Mouse (Mus musculus): Measurements from ENCODE around the gene Gpr176. TPM values are rescaled to one million over a fixed set of nuclear protein-coding genes. Genes with fewer than 3 reads are reported as not detected.
"Not testable (repeated sequence)": the region's sequence is repeated elsewhere in the genome, so short reads cannot be mapped to it uniquely, and the experiment has no call there.

The Gpr176 gene
- total RNA-seq, 2 experiments from 2014 or later, result not detected

GRCm38 (mm10) chr2:118305827-118306521, 67.2 kb downstream of the Gpr176 start:
- DNase-seq, result no peak
- intact Hi-C loops (cut with DNase I), result no loop called here

GRCm38 (mm10) chr2:118303456-118303855, 69.8 kb downstream of the Gpr176 start:
- intact Hi-C loops (cut with DNase I), result no loop called here
- no peak for DNase-seq

- intact Hi-C loops (cut with DNase I), result no loop called here
- no peak for DNase-seq
Measured at GRCm38 (mm10) chr2:118301656-118302055, 71.6 kb downstream of the Gpr176 start.

- intact Hi-C loops (cut with DNase I), result no loop called here
- no peak for DNase-seq
Measured at GRCm38 (mm10) chr2:118301041-118301545, 72.1 kb downstream of the Gpr176 start.

GRCm38 (mm10) chr2:118299981-118300380, 73.2 kb downstream of the Gpr176 start:
- DNase-seq, result no peak
- intact Hi-C loops (cut with DNase I), result no loop called here

- intact Hi-C loops (cut with DNase I), result no loop called here
- DNase-seq, result no peak
Measured at GRCm38 (mm10) chr2:118298601-118299000, 74.6 kb downstream of the Gpr176 start.

GRCm38 (mm10) chr2:118297966-118298365, 75.3 kb downstream of the Gpr176 start:
- intact Hi-C loops (cut with DNase I), result no loop called here
- no peak for DNase-seq

- DNase-seq, result peak; percentile 19 to 25
Measured at GRCm38 (mm10) chr2:118295505-118295904, 77.7 kb downstream of the Gpr176 start.

GRCm38 (mm10) chr2:118293583-118293982, 79.6 kb downstream of the Gpr176 start:
- intact Hi-C loops (cut with DNase I), result no loop called here
- no peak for DNase-seq

More at GRCm38 (mm10) chr2:118295505-118295904, 77.7 kb downstream of the Gpr176 start:
- intact Hi-C loops (cut with DNase I), result no loop called here

- intact Hi-C loops (cut with DNase I); DNase-seq: not testable (repeated sequence)
Measured at GRCm38 (mm10) chr2:118289066-118289460, 84.2 kb downstream of the Gpr176 start.

GRCm38 (mm10) chr2:118288326-118289065, 84.7 kb downstream of the Gpr176 start:
- no peak for DNase-seq
- intact Hi-C loops (cut with DNase I), result no loop called here

- intact Hi-C loops (cut with DNase I), result no loop called here
- no peak for DNase-seq
Measured at GRCm38 (mm10) chr2:118287678-118288077, 85.5 kb downstream of the Gpr176 start.

GRCm38 (mm10) chr2:118282467-118282866, 90.8 kb downstream of the Gpr176 start:
- intact Hi-C loops (cut with DNase I), result no loop called here
- no peak for DNase-seq

- intact Hi-C loops (cut with DNase I), result no loop called here
- DNase-seq, result no peak
Measured at GRCm38 (mm10) chr2:118278249-118278648, 95.0 kb downstream of the Gpr176 start.

GRCm38 (mm10) chr2:118271606-118272005, 101.6 kb downstream of the Gpr176 start:
- intact Hi-C loops (cut with DNase I), result no loop called here
- DNase-seq, result no peak

- intact Hi-C loops (cut with DNase I), result no loop called here
- DNase-seq, result no peak
Measured at GRCm38 (mm10) chr2:118270213-118270612, 103.0 kb downstream of the Gpr176 start.

GRCm38 (mm10) chr2:118263914-118264201, 109.4 kb downstream of the Gpr176 start:
- intact Hi-C loops (cut with DNase I), result loop anchor here (2.0 to 10.0 kb wide), 3 partner anchors 73 to 341 kb away; no protein-coding TSS in a partner anchor
- DNase-seq, result no peak

- intact Hi-C loops (cut with DNase I), result loop anchor here (2.0 to 10.0 kb wide), 3 partner anchors 74 to 341 kb away; no protein-coding TSS in a partner anchor
- DNase-seq, result no peak
Measured at GRCm38 (mm10) chr2:118263151-118263913, 109.9 kb downstream of the Gpr176 start.

GRCm38 (mm10) chr2:118262673-118263072, 110.5 kb downstream of the Gpr176 start:
- intact Hi-C loops (cut with DNase I), result loop anchor here (2.0 to 10.0 kb wide), 3 partner anchors 75 to 342 kb away; no protein-coding TSS in a partner anchor
- no peak for DNase-seq

GRCm38 (mm10) chr2:118259746-118260145, 113.5 kb downstream of the Gpr176 start:
- no peak for DNase-seq
- intact Hi-C loops (cut with DNase I), result loop anchor here (5.0 to 10.0 kb wide), 2 partner anchors 78 to 345 kb away; no protein-coding TSS in a partner anchor

GRCm38 (mm10) chr2:118257094-118257493, 116.1 kb downstream of the Gpr176 start:
- intact Hi-C loops (cut with DNase I), result no loop called here
- DNase-seq, result no peak
